Mouse (Mus musculus) activated CD4-positive, CD25-positive, alpha-beta regulatory T cell, adult 4 months (primary cell): ENCODE data around the gene Glis3. TPM values are rescaled to one million over a fixed set of nuclear protein-coding genes. Genes with fewer than 3 reads are reported as not detected.

Experiments used
- ATAC-seq: one replicate; pipeline ENCODE4 v1.8.0; 2017
- polyA plus RNA-seq, 2 experiments: library from polyadenylated mRNA; unstranded; fragments of 100-300 nt; shearing (Covaris generic); gene quantifications; one replicate each; pipeline ENCODE4 v1.2.1; 2017

Gene Glis3
- polyA plus RNA-seq, 2 experiments from 2014 or later: 0.13 to 1.3 TPM

- no peak for ATAC-seq
Measured at GRCm38 (mm10) chr19:28380691-28381262, 299.1 kb downstream of the Glis3 start.

GRCm38 (mm10) chr19:28377788-28378295 is 302.0 kb downstream of the Glis3 start:
- ATAC-seq: no peak

- ATAC-seq: no peak
Measured at GRCm38 (mm10) chr19:28376401-28376800, 303.5 kb downstream of the Glis3 start.

GRCm38 (mm10) chr19:28375746-28376145 is 304.1 kb downstream of the Glis3 start:
- ATAC-seq: no peak

DNA sequence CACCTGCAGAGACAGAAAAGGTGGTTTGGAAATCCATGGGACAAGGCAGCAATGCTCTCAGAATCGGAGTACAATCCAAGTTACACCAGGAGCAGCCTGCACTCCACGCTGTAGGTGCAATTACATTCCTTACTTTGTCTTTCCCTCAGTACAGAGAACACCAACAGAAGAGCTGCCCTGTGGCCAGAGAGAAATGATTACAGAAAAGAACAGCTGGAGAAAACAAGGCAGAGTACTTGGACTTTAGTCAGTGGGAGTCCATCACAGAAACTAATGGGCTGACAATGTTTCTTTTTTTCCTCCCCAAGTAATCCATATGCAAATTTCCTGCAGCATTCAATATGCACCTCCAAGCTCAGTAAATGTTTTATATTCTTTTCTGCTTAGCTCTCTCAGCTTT is 305.4 kb downstream of the Glis3 start:
- ATAC-seq: no peak

DNA sequence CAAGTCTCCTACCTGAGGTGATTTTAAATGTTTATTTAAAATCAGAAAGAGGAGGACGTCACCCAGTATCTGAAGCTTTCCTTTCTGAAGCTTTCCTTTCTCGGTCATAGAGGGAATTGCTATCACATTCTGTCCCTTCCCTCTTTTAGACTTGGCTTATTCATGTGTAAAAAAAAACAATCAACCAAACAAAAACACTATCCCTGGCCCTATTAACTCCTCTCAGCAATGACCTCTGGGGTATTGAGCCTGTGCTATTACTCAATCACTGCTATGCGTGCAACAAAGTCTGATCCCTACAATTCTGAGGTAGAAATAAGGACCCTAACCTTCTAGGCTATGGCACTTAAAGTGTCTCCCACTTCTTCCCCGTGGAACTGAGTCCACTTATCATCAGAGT is 311.7 kb downstream of the Glis3 start:
- no peak for ATAC-seq

DNA sequence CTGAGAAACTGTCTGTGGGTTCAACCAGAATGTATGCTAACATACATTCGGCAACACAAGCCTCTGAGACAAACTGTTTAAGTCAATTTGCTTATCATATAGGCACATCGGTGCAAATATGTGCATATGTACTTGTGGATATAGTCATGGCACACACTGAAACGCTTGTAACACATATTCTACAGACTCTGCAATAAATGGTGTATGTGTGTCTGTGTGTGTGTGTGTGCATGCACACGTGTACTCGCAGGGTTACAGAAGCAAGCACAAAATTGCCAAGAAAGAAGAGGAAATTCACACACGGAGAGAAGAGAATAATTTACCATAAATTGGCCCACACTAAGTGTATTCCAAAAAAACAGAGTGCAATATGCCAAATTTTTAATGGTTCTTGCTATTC is 312.6 kb downstream of the Glis3 start:
- ATAC-seq: no peak

DNA sequence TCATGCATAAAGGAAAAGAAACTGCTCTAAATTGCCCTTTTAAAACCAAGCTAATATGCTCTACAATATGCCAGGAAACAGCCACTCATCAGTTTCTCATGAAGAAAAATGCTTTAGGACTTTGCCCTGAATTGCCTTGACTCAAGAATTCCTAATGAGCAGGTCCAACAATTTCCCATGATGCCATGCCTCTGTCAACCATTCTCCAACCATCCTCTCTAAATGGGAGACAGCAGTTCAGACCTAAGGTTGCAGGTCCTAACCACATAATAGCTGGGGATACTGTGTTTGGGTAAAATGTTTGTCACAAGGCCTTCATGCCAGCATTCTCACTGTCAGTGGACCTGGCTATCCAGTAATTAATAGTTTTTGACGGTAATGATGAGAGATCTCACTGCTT is 313.1 kb downstream of the Glis3 start:
- no peak for ATAC-seq

- no peak for ATAC-seq
Measured at GRCm38 (mm10) chr19:28365897-28366296, 314.0 kb downstream of the Glis3 start.

DNA sequence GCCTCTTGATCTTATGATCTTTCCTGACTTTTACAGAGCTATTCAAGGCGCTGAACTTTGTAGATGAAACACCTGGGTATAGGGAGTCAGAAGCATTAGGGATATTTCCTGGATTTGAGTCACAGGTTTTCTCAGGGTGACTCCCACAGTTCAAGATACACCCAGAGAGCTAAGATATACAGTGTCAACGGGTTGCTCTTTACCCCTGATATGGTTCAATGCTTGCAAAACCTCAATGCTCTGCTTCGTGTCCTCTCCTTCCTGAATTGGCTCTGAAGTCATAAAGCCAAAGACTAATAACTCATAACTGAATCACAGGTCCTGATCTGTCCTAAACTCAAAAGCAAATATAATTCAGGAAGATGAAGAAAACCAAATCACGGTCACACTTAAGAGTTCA is 319.0 kb downstream of the Glis3 start:
- ATAC-seq: no peak

GRCm38 (mm10) chr19:28357595-28357994 is 322.3 kb downstream of the Glis3 start:
- ATAC-seq: no peak

GRCm38 (mm10) chr19:28351068-28352066 is 328.5 kb downstream of the Glis3 start:
- no peak for ATAC-seq

- no peak for ATAC-seq
Measured at GRCm38 (mm10) chr19:28347080-28347825, 332.6 kb downstream of the Glis3 start.

- no peak for ATAC-seq
Measured at GRCm38 (mm10) chr19:28343640-28344039, 336.2 kb downstream of the Glis3 start.

- ATAC-seq: no peak
Measured at GRCm38 (mm10) chr19:28337574-28337973, 342.3 kb downstream of the Glis3 start.

- no peak for ATAC-seq
Measured at GRCm38 (mm10) chr19:28336651-28337510, 343.0 kb downstream of the Glis3 start.

DNA sequence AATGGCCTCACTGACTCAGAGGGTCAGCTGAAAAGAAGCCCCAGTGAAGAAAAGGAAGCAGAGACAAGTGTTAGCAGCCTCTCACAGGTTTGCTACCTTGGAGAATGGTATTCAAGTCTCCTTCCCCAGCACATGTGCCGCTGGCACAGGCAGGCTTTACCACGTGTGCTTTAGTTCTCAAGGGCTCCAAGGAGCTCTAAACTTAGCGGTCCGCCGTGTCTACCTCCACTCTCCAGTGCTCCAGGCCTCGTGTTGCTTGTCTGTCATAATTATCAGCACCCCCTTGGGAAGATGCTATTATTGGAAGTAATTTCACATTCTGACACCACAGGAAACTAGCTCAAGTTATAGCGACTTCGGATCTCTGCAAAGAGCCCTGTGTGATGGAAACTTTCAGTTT is 344.0 kb downstream of the Glis3 start:
- no peak for ATAC-seq

- ATAC-seq: no peak
Measured at GRCm38 (mm10) chr19:28333007-28333766, 346.7 kb downstream of the Glis3 start.

- ATAC-seq: no peak
Measured at GRCm38 (mm10) chr19:28328444-28329110, 351.3 kb downstream of the Glis3 start.

- no peak for ATAC-seq
Measured at GRCm38 (mm10) chr19:28327536-28327935, 352.3 kb downstream of the Glis3 start.

DNA sequence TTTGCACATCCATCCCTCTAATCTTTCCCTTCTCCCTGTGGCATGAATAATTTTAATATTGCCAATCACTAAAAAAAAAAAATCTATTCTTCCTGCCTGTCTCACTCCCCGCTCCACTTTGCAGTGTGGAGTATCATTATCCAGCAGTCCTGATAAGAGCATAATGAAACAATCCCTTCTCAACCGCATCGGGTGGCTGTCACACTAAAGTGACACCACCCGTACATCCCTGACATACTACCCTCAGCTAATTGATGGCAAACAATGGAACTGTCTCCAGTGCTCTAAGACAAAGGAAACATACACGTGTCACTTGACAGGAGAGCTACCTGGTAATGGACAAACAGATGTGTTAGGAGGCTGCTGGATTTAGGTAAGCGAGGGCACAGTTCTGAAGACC is 373.8 kb downstream of the Glis3 start:
- no peak for ATAC-seq
